Mouse (Mus musculus) adrenal gland, postnatal 4 days (tissue): ENCODE measurements around the gene Plxnc1. TPM values are rescaled to one million over a fixed set of nuclear protein-coding genes. Genes with fewer than 3 reads are reported as not detected.

Experiments
- DNase-seq, 2 experiments: peaks; one replicate each; pipeline ENCODE4 v3.0.0; 2021 to 2022; ENCODE audit warnings: low spot score in 2 of 2, mixed read lengths in 2 of 2
- total RNA-seq, 2 experiments: library from RNA; stranded (reverse); gene quantifications; 2 replicates each; pipeline ENCODE4 v1.2.3; 2021

Plxnc1 gene
- total RNA-seq, 2 experiments from 2014 or later: 5.2 to 7.4 TPM

DNA sequence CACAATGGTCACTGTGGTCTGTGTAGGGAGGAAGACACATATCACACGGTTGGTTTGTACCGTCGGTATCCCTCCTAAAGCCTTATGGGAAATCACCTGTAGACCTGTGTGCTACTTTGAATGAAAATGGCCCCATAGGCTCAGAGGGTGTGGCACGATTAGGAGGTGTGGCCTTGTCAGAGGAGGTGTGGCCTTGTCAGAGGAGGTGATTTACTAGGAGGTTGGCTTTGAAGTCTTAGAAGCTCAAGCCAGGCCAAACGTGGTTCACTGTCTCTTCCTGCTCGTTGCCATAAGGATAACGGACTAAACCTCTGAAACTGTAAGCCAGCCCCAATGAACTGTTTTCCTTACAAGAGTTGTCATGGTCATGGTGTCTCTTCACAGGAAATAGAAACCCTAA, 73.5 kb downstream of the Plxnc1 start:
- no peak for DNase-seq

DNA sequence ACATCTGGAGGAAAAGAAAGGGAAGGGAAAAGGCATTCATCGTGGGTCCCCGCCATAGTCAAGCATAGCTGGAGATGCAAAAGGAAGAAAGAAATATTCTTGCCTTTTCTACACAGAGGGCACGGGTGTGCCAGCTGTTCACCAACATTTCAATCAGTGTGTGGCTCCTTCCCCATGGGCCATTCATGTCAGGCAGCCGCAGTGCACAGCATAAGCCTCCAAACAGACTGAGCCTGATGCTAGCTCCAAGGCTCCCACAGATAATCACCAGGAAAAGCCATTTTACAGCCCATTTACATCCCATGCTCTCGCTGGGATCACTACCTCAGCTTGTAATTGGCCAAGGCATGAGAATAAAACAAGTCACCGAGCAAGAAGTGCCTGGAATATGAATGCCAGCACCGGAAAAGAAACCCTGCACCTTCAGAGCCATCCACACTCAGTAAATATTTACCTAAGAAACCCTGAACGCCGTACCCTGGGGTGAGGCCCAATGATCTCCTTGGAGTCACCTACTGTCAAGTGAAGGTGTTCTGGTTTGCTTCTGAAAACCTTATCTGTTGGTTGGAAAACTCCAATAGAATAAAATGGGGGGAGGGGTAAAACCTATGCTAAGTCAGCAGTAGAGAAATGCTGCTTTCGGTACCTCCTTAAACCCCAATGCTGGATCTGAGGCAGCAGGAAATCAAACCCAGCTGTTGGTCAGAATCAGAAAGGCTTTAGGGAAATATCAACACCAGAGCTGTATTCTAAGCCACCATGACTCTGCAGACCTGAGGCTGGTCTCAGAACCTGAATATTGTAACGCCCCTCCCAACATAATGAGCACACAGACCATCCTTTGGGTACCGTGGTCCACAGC, 77.4 kb downstream of the Plxnc1 start:
- DNase-seq: no peak

- no peak for DNase-seq
Measured at GRCm38 (mm10) chr10:94865206-94865605, 79.4 kb downstream of the Plxnc1 start.

DNA sequence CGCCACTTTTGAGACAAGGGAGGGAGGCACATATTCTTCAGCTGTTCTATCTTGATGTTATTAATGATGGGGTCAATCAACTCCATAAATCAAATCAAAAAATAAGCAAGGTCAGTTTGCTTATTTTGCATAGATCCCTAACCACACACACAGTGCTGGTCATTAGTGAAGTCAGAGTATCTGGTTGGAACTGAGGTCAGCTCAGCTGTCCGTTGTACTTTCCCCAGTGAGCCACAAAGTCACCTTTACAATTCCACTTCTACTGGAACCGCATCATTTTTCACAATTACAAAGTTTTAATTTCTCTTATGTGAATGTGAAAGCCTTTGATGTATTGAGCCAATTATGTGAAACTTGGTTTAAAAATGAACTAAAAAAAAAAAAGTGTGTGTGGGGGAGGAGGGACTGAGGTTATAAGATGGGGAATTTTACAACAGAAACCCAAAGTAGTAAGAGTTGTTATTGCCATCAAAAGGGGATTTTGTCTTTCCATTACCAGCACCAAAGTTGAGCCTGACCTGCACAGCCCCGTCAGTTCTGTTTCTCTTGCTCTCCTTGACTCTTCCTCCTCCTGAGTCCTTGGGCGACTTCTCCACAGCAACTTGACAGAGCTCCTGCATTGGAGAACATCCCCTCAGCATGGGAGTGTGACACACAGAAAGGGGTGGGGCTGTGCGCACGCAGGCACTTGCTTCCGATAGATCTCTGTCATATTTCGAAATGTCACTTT, 80.3 kb downstream of the Plxnc1 start:
- no peak for DNase-seq

- no peak for DNase-seq
Measured at GRCm38 (mm10) chr10:94863251-94863650, 81.4 kb downstream of the Plxnc1 start.

DNA sequence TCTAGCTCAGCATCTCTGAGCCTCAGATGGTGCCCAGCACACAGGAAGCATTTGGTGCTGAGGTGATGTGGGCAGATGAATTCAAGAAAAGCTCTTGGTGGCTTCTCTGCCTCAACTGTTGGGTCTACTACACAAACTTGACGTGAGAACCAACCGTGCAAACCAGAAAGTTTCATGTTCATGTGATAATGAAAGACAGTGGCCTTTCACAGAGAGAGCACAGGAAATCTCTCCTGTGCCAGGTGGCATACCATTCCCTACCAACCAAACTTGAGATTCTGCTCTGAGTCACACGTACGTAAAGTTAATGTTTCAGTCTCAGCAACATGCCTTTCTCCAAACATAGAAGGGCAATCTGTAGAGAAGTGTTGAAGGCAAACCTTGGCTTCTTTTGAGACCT, 83.8 kb downstream of the Plxnc1 start:
- DNase-seq: no peak

GRCm38 (mm10) chr10:94858277-94859033, 86.2 kb downstream of the Plxnc1 start:
- DNase-seq: no peak

GRCm38 (mm10) chr10:94850565-94850964, 94.1 kb downstream of the Plxnc1 start:
- no peak for DNase-seq

DNA sequence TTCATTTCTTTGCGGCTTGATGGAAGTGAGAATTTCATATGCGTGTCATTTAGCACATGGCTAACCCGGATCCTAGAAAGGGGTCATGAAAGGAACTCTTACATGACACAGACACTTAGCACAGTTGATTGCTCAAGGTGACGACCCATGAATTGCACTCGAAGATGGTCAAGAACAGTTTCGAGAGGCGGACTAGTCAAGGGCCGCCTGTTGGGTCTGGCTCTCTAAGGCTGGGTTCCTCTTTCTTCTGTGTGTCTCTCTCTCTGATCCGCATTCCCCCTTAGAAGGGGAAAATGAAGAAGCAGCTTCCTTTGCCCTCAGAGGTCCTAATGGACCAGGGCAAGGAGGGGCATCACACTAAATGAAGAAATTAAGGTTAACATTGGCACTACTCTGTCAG, 94.7 kb downstream of the Plxnc1 start:
- DNase-seq: no peak

- DNase-seq: no peak
Measured at GRCm38 (mm10) chr10:94849360-94849759, 95.3 kb downstream of the Plxnc1 start.

DNA sequence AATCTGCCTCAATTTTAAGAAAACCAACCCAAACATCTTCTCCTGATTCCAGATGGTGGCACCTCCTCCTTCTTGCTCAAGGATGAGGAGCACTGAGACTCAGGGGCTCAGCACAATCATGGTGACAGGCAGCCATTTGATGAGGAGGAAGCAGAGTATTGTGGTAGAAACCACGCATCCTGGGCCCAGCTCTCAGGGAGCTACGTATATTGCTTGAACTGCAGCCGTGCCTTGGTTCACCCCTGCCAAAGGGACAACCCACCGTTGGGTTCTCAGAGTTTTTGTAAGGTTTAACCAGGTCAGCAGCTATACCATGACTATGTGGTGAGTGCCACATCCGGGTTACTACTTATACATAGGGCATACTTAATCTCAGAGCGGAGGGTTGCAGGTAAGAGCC, 96.3 kb downstream of the Plxnc1 start:
- no peak for DNase-seq

DNA sequence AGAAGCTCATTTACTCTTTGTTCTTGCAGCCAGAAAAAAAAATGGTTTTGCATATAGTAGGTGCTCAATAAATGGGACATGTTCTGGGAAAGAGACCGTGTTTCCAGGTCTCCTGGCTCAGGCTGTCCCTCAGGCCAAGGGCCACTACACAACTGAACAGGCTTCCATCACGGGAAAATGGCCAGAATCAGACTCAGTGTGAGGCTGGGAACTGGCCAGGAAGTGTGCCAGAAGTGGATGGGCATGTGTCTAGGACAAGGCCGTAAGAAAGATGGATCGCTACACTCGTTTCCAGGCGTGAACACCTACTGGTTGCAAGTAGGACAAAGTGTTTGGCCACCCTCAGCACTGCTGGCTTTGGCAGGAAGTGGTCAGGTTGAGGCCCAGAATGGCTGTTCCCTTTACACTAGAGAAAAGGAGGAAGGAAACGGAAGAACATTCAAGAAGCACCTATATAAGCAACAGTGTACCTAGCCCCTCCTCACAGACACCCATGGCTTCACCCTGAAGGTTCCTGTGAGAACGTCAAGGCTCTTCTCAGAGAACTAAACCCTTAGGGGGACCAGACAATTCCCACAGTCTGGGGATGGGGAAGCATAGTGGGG, 98.0 kb downstream of the Plxnc1 start:
- no peak for DNase-seq

DNA sequence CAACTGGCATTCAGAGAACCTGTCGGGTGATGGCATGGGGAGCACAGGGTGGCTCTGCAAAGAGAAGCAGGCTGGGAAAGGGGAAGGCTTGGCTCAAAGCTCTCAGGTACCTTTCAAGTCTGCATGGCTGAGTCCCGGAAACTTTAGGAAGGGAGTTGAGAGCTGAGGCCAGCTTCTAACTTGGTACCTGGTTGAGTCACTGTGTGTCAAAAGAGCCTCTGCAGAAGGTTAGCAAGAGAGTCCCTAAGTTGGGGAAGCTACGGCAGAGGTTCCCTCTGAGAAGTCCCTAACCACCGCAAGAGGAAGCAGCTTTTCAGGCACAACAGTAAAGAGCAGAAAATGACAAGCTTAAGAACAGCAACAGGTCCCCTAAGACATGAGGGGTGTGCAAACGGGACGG, 99.9 kb downstream of the Plxnc1 start:
- no peak for DNase-seq

- DNase-seq: no peak
Measured at GRCm38 (mm10) chr10:94835874-94836273, 108.8 kb downstream of the Plxnc1 start.

GRCm38 (mm10) chr10:94829407-94829806, 115.2 kb downstream of the Plxnc1 start:
- peak; percentile 71 to 75 for DNase-seq

DNA sequence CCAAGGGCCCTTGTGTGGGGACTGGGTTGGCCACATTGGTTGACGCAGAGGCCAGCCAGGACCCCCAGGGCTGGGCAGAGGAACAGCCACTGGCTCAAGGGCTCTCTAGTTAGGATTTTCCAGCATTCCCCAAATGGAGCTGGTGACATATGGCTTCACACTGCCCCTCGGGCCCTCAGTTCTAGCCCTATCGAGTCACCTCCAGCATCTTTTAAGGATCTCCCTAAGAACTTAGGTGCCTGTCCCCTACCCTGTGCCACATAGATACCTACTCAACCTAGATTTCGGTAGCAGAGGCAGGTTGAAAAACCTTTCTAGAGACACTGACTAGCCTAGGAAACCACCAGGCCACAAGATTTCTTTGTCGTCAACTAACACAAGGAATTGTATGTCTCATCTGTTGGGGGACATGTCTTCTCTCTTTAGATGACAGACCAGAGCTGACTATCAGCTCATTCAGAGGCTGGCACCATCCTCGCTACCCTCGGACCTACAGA, 115.9 kb downstream of the Plxnc1 start:
- DNase-seq: no peak

- no peak for DNase-seq
Measured at GRCm38 (mm10) chr10:94827890-94828733, 116.5 kb downstream of the Plxnc1 start.

GRCm38 (mm10) chr10:94827325-94827724, 117.3 kb downstream of the Plxnc1 start:
- DNase-seq: no peak

- DNase-seq: no peak
Measured at GRCm38 (mm10) chr10:94826436-94826835, 118.2 kb downstream of the Plxnc1 start.

- DNase-seq: no peak
Measured at GRCm38 (mm10) chr10:94825951-94826350, 118.7 kb downstream of the Plxnc1 start.
